Mouse (Mus musculus) heart, postnatal 4 days (tissue): Measurements from ENCODE around the gene Sppl3. TPM values are rescaled to one million over a fixed set of nuclear protein-coding genes. Genes with fewer than 3 reads are reported as not detected.

Source experiments
- DNase-seq: peaks from one replicate; pipeline ENCODE4 v3.0.0; 2021
- total RNA-seq, 2 experiments: library from RNA; stranded (reverse); gene quantifications; 2 replicates each; pipeline ENCODE4 v1.2.3; 2021

The Sppl3 gene
- 10 to 100 TPM; 52.1 to 53.3 TPM for total RNA-seq

- peak; percentile 97 for DNase-seq
Measured at GRCm38 (mm10) chr5:115010577-115011216, at the start of gene Sppl3. Gene Sppl3, plus strand, starts transcription at chr5:115011137.

GRCm38 (mm10) chr5:114961590-114962360 lies 49.2 kb upstream of the Sppl3 start:
- no peak for DNase-seq

GRCm38 (mm10) chr5:114964315-114964966 lies 46.5 kb upstream of the Sppl3 start:
- DNase-seq: no peak

GRCm38 (mm10) chr5:114964967-114965898 lies 45.7 kb upstream of the Sppl3 start:
- no peak for DNase-seq

GRCm38 (mm10) chr5:114967523-114968268 lies 43.2 kb upstream of the Sppl3 start:
- DNase-seq: no peak

- DNase-seq: no peak
Measured at GRCm38 (mm10) chr5:114968651-114969050, 42.3 kb upstream of the Sppl3 start.

GRCm38 (mm10) chr5:114969064-114969463 lies 41.9 kb upstream of the Sppl3 start:
- no peak for DNase-seq

GRCm38 (mm10) chr5:114969609-114970215 lies 41.2 kb upstream of the Sppl3 start:
- no peak for DNase-seq

- DNase-seq: no peak
Measured at GRCm38 (mm10) chr5:114970824-114971227, 40.1 kb upstream of the Sppl3 start, which contains the start of gene Hnf1a. Gene Hnf1a, minus strand, starts transcription at chr5:114971094.

- DNase-seq: no peak
Measured at GRCm38 (mm10) chr5:114972201-114972600, 38.7 kb upstream of the Sppl3 start.

GRCm38 (mm10) chr5:114973131-114973530 lies 37.8 kb upstream of the Sppl3 start:
- DNase-seq: no peak

GRCm38 (mm10) chr5:114976935-114977334 lies 34.0 kb upstream of the Sppl3 start:
- DNase-seq: no peak

GRCm38 (mm10) chr5:114978473-114978872 lies 32.5 kb upstream of the Sppl3 start:
- DNase-seq: peak; percentile 35

GRCm38 (mm10) chr5:114978888-114979249 lies 32.1 kb upstream of the Sppl3 start:
- no peak for DNase-seq

GRCm38 (mm10) chr5:114979250-114980121 lies 31.5 kb upstream of the Sppl3 start:
- DNase-seq: peak; percentile 79

GRCm38 (mm10) chr5:114980122-114980748 lies 30.7 kb upstream of the Sppl3 start:
- DNase-seq: no peak

- no peak for DNase-seq
Measured at GRCm38 (mm10) chr5:114982001-114982400, 28.9 kb upstream of the Sppl3 start.

GRCm38 (mm10) chr5:114985074-114985473 lies 25.9 kb upstream of the Sppl3 start:
- no peak for DNase-seq

GRCm38 (mm10) chr5:114996447-114996846 lies 14.5 kb upstream of the Sppl3 start:
- no peak for DNase-seq

GRCm38 (mm10) chr5:114997327-114997726 lies 13.6 kb upstream of the Sppl3 start:
- DNase-seq: no peak
